Mouse (Mus musculus): ENCODE results near the gene Cdkn2d.

The Cdkn2d gene

DNA sequence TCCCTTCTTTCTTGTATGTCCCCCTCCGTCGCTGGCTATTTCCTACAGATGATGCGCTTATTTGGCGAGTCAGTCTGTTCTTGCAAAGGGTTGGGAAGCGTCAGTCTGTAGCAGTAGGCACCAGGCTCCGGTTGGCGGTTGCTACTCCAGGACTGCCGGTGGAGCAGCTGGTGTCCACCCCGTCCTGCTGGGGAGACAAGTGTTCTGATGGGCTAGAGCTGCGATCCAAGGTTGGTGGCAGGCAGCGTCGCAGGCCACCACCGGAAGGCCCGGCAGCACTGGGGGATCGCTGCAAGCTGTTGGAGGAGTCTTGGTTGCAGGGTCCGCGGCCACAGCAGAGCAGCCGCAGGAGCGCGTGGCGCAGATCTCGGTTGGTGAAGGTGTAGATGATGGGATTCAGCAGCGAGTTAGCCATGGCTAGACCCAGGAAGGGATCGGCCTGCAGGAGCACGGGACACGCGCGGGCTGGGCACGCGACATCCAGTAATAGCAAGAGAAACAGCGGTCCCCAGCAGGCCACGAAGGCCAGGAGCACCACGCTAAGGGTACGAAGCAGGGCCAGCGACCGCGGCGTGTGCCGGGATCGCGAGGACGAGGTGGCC is 47.3 kb downstream of the Cdkn2d start:
- peak in 1 of 2 experiments; percentile 79 for DNase-seq

DNA sequence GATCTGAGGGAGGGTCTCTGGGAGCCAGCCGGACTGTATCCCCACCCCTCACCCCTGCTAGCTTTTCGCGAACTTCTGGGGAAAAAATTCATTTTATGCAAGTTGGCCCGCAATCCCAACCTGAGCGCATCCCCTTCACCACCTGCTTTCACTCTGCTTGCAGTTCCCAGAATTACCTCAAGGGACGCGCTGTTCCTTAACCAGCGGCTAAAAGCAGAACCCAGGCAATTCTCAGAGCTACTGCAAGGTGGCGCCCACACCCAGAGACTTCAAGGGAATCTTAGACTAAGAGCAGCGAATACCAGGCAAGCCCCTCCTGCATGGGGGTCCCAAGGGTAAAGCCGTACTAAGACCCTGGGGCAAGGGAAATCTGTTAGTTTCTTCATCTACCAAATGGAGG is 49.9 kb downstream of the Cdkn2d start:
- peak; percentile 92 to 96 for DNase-seq

DNA sequence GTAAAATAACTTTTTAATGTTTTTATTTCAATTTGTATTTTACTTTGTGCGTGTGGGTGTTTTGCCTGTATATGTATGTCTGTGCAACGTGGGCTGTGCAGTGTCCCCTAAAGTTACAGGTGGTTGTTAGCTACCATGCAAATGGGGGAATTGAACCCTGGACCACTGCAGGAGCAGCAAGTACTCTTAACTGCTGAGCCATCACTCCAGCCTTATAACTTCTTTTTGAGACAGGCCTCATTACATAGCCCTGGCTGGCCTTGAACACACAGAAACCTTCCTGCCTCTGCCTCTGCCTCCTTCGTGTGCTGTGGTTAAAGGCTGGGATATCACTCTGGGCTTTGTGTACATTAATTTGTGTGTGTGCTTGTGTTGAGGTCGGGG is 51.8 kb downstream of the Cdkn2d start:
- no peak for DNase-seq

DNA sequence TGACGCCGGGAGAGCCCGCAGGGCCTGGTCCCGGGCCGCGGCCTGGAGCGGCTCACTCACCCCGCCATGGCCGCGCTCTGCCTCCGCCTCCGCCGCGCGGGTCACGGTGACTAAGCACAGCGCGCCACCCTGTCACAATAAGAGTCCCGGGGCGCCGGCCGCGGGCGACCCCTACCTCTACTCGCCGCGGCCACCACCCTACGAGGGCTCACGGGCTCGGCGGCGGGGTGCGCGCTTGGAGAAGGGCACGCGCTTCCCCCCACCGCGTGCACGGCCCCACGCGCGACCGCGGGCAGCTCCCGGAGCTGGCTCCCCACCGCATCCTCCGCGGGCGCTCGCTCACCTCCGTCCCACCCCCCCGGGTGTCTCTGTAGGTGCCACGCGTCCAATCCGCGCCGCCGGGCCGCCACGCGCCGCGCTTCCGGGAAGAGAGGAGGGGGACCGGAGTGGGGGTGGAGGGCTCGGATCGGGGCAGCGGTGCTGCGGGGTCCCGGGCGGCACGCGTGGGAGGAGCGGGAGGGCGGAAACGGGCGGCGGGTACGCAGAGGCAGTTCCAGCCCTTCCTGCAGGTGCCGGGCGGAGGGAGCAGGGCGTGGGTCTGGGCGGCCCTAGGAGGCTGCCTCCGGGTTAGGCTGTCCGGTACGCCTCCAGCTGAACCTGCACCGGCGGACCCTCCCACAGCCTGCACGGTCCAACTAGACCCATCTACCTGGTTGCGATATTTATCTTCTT is 52.3 kb downstream of the Cdkn2d start, which contains the start of gene Keap1:
Gene Keap1 (minus strand): TSS at position 629 of the 732 bp plus-strand sequence.
- DNase-seq, result peak; percentile 82 to 85
